Mouse (Mus musculus) lung, postnatal 4 days (tissue): ENCODE results near the gene Vdac2.

Experiments
- DNase-seq, 2 experiments: peaks; one replicate each; pipeline ENCODE4 v3.0.0; 2021

The Vdac2 gene

DNA sequence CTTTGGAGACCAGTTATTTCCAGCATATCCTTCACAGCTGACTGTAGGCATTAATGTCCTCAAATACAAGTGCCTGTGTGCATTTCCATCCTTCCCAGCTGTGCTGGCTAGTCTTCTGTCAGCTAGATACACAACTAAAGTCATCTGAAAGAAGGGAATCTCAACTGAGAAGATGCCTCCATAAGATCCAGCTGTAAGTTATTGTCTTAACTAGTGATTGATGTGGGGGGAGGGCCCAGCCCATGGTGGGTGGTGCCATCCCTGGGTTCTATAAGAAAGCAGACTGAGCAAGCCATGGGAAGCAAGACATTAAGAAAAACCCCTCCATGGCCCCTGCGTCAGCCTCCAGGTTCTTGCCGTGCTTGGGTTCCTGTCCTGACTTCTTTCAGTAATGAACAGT, at the start of gene Vdac2:
Gene Vdac2, plus strand, starts transcription at position 301 of the 400 bp plus-strand sequence.
- DNase-seq, result no peak

DNA sequence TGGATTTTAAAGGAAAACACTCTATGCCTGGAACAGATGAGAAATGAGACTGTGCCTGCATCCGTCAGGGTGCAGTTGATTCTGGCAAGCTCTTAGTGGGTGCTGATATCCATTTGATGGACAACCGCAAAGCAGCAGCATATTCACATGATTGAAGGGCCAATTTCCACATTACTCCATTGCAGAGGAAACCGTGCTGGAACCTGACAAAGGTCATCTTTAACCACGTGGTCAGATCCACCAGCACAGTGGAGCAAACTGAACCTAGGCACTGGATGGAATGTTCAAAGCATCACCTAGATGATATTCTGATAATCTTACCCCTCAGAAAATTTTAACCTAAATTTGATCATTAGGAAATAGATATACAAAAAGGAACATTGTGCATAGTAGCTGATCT, 48.8 kb upstream of the Vdac2 start:
- DNase-seq, result no peak

DNA sequence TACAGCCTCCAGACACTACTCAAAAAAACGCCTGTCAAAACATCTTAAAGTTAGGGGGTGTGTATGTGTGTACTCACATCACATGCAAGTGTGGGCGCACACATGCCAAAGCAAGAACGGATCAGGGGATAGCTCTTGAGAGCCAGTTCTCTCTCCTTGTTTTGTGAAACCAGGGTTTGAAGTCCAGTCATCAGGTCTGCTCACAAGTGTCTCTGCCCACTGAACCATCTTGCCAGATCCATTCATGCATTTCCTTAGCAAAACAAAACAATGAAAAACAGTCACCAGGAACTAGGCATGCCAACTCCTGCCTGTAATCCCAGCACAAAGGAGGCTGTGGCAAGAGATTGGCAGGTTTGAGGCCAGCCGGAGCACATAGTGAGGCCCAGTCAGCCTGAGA, 38.5 kb upstream of the Vdac2 start:
- DNase-seq, result no peak

DNA sequence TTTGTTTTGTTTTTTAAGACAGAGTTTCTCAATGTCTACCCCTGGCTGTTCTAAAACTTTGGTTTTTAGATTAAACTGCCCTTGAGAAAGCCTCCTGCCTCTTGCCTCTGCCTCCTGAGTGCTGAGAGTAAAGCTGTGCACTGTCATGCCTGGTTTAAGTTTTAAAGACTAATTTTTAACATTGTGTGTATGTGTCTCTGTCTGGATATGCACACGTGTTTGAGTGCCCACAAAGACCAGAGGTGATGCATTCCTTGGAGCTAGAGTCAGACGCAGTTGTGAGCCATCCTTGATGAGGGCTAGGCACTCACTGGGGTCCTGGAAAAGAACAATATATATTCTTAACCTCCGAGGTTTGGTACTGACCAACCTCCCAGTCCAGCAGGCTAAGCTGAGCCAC, 37.7 kb upstream of the Vdac2 start:
- no peak for DNase-seq

DNA sequence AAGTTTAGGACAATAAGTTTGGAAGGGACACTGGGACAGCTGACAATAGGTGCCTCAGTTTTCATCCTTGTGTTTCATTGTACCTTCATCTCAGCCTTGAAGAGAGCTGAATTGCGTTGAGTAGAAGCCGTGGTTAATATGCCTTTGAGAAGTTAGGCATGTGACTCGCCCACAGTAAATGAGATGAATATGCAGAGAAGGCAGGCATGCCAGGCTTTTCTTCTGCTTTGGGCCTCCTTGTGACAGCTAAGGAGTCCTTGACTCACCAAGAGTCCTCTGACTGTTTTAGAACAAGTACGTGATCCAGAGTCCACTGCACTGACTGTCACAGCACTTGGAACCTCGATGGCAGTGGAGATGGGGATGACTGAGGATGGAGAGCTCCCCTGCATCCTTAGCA, 36.9 kb upstream of the Vdac2 start:
- no peak for DNase-seq

DNA sequence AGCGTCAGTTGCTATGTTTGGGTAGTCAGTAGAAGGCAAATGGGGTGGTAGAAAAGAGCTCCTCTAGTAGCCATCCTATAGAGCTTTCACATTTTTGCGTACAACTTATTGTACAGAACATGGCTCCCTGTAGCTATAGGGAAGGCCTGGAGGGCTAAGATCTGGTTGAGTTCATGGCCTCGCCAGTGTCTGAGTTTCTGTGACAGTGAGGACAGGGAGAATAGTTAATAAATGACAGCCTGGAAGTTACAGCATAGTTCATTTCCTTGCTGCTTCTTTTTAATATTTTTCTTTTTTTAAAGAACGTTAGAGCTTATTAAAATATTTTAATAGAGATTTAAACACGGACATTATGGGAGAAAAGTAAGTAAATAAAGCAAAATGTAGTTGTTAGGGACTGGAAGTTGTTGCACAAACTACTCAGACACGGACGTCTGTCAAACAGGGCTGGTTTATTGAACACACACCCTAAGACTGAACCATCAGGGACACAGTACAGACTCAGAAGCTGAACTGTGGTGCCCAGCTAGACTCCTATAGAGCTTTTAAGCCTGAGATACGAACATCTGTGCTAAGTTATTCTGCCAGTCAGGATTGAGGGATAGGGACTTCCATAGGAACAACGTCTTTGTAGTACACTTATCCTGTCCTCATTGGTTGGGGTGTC, 34.3 kb upstream of the Vdac2 start:
- DNase-seq, result no peak

DNA sequence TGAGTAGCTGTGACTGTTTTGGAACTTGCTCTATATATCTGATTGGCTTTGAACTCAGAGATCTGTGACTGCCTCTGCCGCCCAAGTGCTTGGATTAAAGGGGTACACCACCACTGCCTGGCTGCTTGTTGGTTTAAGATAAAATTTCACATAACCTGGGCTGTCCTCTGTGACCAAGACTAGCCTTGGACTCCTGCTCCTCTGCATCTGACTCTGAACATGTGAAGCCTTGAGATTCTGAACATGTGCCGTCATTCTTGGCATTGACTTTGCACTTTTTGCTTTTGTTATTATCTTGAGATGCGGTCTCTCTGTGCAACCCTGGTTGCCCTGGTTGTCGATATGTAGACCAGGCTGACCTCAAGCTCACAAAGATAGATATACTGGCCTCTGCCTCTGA, 33.3 kb upstream of the Vdac2 start:
- DNase-seq, result no peak

DNA sequence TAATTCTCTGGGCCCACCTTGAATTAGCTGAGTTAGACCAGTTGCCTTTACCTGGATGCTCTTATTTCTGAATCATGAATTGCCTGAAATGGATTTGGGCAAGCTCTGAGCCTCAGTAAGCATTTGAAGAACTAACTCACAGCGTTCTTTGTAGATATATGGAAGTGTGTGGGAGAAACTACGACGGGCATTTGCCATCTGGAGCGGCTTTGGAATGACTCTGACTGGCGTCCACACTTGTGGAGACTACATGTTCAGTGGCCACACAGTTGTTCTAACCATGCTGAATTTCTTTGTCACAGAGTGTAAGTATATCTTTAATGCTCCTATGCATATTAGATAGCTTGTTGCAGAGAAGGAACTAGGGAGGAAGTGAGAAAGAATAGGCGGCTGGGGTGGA, 32.8 kb upstream of the Vdac2 start:
- DNase-seq, result no peak

DNA sequence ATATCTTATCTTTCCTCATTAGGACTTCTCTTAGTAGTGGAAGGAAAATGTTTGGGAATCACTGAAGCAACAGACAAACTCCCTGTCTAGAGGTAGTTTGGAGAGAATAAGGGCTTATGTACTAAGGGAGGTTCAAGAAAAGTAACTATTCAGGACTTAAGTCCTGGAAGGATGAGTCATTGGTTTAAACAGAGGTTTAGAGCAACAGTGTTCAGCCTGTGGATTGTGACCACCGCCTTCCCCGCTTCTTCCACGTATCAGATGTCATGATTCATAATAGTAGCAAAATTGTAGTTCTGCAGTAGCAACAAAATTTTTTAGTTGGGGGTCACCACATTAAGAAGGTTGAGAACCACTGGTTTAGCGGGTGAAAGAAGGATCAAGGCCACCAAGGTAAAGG, 24.4 kb upstream of the Vdac2 start:
- DNase-seq, result no peak

DNA sequence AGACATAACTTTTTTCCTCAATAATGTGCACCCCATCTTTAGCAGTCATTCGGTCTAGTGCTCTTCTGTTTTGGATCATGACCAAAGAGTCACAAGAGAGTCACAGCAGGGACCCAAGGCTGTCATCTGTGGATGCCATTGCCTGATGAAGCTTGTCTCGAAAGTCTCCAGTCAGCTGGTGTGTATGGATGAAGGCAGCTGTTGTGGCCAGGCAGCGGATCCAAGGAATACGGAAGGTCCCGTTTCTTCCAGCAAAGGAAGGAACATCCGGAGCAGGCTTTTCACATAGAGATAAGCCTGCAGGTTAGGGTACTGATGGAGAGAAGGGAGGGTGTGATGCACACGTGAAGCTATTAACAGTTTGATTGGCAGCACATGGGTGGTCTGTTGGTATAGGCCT, 23.4 kb upstream of the Vdac2 start:
- DNase-seq, result no peak

DNA sequence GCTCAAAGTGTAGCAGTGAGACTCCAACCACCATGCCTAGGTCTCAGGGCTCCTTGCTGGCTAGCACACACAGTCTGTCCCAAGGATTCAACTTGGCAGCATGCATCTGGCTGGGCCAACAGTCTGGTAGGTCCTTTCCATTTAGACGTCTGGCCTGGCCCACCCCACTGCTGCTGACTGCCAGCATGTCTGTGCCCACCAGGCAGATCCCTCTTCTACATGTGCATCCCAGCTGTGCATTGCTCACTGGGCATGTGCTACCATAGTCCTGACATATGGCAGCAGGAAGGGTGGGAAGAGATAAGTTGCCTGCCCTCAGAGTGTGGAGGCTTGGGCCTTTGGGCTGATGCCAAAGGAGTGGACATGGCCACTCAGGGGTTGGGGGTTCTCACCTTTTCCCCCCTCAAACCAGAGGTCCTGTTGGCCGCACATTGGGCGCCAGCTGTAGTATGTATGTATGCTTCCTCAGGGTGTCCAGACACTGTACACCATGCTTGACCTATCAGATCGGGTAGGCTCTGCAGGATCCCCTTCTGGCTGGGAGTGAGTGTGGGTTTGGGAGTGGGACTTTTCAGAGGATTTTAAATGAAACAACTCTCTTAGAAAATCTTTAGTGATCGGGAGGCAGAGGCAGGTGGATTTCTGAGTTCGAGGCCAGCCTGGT, 22.4 kb upstream of the Vdac2 start:
- DNase-seq, result no peak

DNA sequence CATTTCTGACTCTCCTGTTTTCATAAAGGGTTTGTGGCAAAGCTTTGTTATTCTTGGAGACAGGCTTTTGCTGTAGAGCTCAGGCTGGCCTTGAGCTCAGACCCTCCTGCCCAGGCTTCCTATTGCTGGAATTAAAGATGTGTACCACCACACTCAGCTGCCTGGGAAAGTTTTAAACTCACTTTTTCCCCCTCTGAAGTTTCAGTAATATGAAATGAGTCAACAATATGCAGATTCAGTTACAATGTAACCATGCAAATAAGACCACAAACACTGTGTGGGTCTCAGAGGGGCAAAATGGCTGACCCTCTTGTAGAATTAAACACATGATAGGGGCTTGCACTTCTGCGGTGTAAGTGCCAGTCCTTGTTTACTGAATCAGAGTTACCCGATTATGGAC, 18.8 kb upstream of the Vdac2 start:
- no peak for DNase-seq

DNA sequence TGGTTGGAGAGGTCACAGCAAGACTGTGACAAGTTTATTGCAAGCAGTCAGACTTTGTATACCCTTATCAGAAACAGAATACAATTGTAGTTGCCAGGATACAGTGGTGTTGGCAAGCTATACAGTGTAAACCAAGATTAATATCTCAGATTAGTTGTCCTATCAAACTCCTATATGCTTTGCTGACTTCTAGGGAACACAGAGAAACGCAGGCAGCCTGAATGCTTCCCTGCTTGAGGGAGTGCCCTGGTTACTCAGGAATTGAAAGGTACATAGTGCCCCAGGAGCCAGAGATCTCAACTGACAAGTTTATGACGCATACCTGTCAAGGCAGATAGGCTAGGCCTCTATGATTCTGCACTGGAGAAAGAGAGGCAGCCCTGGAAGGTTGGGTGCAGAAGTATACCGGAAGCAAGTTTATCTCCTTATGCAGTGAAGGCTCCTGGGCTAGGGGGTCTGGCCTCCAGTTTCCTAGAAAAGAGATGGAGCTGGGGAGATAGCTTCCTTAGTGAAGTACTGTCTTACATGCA, 18.3 kb upstream of the Vdac2 start:
- DNase-seq, result no peak

DNA sequence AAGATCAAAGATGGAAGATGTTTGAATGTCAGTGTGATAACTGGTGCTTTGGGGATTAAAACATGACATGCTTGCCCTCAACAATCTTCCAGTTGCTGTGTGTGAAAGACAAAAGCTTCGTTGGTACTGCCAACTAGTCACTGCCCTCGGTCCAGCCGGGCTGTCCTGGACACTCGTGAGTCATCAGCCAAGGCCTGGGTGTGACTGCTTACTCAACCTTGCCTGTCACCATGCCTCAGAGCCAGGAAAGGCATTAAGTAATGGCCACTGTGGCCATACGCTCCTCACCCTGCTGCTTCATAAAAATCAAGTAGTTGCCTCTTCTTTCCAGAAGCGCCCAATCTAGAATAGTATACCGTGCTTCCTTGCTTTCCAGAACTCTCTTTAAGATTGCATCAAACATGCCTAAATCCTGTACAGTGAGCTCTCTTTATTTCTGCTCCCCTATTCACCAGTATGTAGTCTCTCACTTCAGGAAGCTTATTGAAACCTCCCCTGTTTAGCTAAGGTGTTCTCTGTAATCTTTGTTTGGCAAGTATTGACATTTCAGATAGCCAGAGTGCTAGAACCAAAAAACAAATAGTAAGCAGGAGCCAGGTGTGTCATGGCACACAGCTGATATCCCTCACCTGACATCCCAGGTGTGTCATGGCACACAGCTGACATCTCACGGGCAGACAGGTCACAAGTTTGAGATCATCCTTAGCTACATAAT, 16.7 kb upstream of the Vdac2 start:
- peak in 1 of 2 experiments; percentile 24 for DNase-seq

DNA sequence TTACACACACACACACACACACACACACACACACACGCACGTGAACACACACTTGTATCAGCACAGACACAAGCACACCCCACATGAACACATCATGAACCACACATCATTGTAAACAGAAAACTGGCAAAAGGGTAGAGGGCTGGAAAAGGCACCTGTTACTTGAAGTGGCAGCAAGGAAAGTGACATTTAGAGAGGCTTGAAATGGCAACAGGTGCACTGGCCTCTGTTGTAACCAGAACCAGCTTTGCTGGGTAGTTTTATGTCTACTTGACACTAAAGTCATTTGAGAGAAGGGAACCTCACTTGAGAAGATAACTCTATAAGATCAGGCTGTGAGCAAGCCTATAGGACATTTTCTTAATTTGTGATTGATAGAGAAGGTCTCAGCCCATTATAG, 15.6 kb upstream of the Vdac2 start:
- DNase-seq, result no peak

DNA sequence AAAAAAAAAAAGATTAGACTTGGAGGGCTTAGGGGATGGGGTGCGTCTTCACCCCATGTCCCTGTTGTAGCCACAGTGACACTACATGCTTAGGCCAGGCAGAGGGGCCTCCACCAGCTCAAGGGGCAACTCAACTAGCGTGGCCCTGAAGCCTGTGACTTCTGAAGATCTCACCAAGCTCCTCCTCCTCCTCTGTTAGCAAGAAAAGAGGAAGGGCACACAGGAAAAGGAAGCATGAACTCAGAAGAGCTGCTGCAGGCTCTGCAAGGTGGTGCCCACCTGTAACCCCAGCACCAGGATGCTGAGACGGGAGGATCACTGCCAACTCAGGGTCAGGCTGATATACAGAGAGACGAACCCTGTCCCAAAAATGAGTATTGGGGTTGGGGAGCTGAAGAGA, 13.7 kb upstream of the Vdac2 start:
- DNase-seq, result no peak

DNA sequence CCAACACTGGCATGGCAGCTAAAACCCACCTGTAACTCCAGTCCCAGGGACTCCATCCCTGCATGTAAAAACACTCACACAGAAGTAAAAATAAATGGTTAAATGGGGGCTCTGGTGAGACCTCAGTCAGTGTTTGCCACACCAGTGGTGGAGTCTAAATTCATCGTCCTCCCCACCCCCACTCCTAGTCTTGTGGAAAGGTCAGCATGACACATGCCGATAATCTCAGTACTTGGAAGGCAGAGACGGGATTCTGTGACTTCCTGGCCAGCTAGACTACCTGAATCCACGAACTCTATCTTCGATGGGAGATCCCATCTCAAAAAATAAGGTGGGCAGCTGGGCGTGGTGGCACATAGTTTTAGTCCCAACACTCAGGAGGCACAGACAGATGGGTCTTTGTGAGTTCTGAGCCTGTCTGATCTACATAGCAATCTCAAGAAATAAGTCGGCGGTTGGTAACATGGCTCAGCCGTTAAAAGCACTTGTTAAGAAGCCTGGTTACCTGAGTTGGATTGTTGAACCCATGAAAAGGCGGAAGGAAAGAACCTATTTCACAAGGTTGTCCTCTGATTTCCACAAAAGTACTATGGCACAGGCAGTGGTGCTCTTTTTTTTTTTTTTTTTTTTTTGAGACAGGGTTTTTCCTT, 13.2 kb upstream of the Vdac2 start:
- DNase-seq, result no peak

DNA sequence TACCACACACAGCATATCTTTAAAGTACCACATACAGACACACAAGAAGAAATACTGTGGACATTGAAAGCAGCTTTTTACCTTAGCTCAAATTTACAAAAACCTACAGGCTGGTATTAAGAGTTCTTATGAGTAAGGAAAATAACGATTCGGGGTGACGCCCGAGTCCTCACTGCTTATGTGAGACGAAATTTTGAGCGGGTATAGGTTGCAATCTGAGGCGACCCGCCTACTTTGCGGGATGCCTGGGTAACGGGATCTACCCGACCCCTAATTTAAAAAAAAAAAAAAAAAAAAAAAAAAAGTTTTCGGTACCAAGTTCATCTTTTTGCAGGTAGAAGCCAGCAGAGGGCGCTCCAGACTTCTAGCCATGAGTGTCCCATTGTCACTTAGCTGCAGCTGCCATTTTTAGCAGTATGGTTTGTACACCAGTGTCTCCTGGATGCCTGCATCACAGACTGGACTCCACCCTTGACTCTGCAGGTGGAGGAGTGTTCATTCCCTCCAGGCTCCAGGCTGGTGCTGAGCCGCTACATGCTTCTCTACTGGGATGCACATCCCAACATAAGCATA, 12.4 kb upstream of the Vdac2 start:
- peak; percentile 66 to 81 for DNase-seq

DNA sequence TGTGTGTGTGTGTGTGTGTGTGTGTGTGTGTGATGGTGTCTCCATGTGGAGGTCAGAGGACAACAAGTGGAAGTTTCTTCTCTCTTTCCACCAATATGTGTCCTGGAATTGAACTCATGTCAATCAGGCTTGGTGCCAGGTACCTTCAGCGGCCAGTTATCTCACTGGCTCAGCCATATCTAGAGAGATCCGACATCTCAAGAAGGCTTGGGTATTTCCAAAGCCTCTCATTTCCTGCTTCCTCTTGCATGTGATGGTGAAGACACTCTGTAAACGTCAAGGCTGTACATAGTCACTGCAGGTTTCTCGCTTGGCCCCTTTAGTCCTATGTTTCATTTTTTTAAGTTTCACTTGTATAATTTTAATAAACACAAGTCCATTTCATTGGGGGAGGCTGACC, 11.8 kb upstream of the Vdac2 start:
- DNase-seq, result no peak

DNA sequence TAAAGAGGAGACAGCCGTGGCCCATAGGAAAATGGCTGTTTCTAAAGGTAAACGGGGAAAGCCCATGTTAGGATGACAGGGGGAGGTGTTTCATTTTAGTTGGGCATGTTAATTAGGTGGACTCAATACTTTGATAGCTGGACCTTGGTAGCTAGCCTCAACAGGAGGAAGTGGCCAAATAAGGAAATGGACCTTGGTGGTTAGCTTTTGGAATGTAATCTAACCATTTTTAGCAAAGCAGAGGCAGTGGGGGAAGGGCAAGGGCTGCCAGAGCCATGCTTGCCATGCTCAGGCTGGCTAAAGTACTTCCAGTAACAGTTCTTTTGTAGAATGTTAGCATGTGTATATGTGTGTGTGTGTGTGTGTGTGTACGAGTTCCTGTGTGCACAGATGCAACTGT, 11.2 kb upstream of the Vdac2 start:
- peak in 1 of 2 experiments; percentile 47 for DNase-seq

DNA sequence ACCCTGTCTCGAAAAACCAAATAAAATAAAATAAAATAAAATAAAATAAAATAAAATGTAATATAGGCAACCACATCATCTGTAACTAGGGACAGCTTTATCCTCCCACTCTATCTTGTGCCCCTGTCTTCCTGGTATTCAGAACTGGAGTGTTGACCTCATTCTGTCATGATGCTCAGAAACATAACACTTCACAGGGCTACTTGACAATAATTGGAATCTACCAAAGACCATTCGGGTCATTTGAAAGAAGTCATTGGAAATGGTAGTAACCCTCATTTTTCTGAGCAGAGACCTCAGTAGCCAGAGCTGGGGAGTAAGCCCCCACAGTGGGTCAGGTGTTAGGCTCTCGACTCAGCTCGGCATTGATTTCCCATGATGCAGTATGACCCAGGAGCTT, 10.4 kb upstream of the Vdac2 start:
- DNase-seq, result no peak

DNA sequence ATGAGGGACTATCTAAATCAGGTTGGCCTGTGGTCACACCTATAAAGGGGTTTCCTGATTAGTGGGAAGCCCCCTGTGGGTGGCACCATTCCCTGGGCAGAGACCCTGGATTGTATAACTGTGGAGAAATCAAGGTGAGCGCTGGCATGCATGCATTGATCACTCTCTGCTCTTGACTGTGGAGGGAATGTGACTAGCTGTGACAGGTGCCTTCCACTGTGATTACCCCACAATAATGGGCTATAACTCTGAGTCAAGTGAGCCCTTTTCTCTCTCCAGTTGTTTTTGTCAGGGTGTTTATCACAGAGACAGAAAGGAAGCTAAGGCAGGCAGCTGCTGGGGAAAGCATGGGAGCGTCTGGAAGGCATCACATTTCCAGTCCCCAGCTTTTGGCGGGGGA, 8.8 kb upstream of the Vdac2 start:
- no peak for DNase-seq

DNA sequence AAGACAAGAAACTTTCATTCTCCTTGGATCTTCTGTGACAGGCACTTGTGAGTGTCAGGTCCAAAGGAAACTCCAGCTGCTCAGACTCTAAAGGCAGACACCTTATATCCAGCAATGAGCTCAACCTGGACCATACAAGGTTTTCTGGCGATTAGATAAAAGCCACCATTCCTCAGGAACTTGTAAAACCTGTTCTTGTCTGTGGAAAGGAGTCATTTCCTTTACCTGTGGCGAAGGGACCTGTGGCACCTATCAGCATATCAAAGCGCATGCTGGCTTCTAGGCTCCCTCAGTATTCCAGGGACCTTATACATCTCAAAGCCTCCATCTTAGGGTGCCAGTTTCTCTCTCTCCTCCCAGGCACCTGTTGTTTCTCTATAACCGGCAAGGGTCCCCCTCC, 7.6 kb upstream of the Vdac2 start:
- no peak for DNase-seq
